Mouse (Mus musculus) midbrain, embryonic 13.5 days (tissue): ENCODE data around the gene Stat2. TPM values are rescaled to one million over a fixed set of nuclear protein-coding genes. Genes with fewer than 3 reads are reported as not detected.
A peak's percentile ranks its signal among the peaks of the same experiment; 100 is the strongest.
"Not testable (repeated sequence)": the region's sequence is repeated elsewhere in the genome, so short reads cannot be mapped to it uniquely, and the experiment has no call there.

Experiments
- ATAC-seq: fragments of 200-750 bp; cut with Nextera tagmentation; 2 replicates; pipeline ENCODE4 v1.8.0; 2017; ENCODE audit warnings: mild to moderate bottlenecking, moderate TSS enrichment, moderate library complexity
- H3K27ac ChIP-seq: fragments of 300-500 bp; sonication (generic); 2 replicates; pipeline ENCODE4 v1.5.1; 2015; ENCODE audit warnings: inconsistent platforms, mild to moderate bottlenecking, moderate library complexity
- H3K27me3 ChIP-seq: fragments of 300-500 bp; sonication (generic); 2 replicates; pipeline ENCODE4 v1.6.1; 2015; ENCODE audit warnings: mild to moderate bottlenecking, inconsistent platforms
- H3K36me3 ChIP-seq: fragments of 300-500 bp; sonication (generic); 2 replicates; pipeline ENCODE4 v1.6.1; 2015; ENCODE audit warnings: mild to moderate bottlenecking, inconsistent platforms
- H3K4me1 ChIP-seq: fragments of 300-500 bp; sonication (generic); replicated peaks from 2 replicates; pipeline ENCODE4 v1.6.1; 2015; ENCODE audit warnings: inconsistent platforms
- H3K4me2 ChIP-seq: fragments of 300-500 bp; sonication (generic); replicated peaks from 2 replicates; pipeline ENCODE4 v1.6.1; 2015; ENCODE audit warnings: moderate library complexity, mild to moderate bottlenecking, inconsistent platforms
- H3K4me3 ChIP-seq: fragments of 300-500 bp; sonication (generic); replicated peaks from 2 replicates; pipeline ENCODE4 v1.5.1; 2015; ENCODE audit warnings: mild to moderate bottlenecking, inconsistent platforms
- H3K9ac ChIP-seq: fragments of 300-500 bp; sonication (generic); replicated peaks from 2 replicates; pipeline ENCODE4 v1.6.1; 2015; ENCODE audit warnings: mild to moderate bottlenecking, inconsistent platforms
- H3K9me3 ChIP-seq: fragments of 300-500 bp; sonication (generic); 2 replicates; pipeline ENCODE4 v1.6.1; 2016; ENCODE audit warnings: mild to moderate bottlenecking, inconsistent platforms
- WGBS: fragments of 180-500 bp; shearing (Covaris S2); methylation state at CpG from one replicate; pipeline ENCODE4 v1.1.7; 2015; 5-methylcytosine and 5-hydroxymethylcytosine counted together
- polyA plus RNA-seq: library from polyadenylated mRNA; unstranded; fragments of >200 nt; fragmentation: Nextera tagmentation; extraction: Ambion mirVana; gene quantifications from 2 replicates; pipeline ENCODE4 v1.2.1, GENCODE M21; 2015

The Stat2 gene
- polyA plus RNA-seq, 1 experiment from 2014 or later: 20.0 TPM

DNA sequence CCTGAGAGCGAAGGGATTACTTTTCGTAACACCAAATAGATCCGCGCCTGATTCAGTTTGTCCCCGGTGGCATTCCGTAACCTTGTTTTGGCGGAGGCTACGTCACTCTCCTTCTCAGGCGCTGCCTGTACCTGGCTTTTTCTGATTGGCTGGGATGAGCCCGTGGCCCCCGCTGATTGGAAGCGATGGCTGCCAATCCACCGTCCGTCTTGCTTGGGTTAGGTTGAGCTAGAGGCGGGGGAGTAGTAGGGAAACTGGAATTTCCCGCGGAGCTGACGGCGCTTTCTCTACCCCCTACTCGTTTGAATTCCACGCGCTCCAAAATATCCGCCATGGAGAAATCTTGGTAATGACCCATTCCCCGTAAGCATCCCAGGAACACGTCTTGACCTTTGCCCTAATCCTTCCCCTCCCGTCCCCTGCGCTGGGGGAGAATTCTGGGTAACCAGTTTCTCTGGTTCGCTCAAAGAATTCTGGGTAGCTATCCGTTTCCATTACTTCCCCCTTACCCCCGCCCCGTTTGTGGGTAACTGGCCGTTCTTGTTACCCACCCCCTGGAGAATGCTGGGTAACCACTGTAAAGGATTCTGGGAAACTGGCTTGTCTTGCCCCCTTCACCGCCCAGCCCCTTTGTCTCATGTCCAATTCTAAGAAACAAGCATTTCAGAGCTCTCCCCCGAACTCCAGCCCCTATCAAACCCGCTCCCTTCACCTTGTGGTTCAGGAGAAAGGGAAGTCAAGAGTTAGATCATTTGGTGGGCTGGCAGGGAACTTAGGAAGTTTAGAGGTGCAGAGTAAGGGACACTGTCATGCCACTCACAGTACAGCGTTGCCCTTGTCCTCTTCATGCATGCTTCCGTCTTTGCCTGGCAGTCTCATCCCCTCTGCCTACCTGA, 33.0 kb downstream of the Stat2 start, which contains the start of gene Pan2:
TSS of gene Pan2 (plus strand) at position 210 of the 896 bp plus-strand sequence.
- Histone ChIP-seq H3K4me3 (peak within 1 kb of the TSS; percentile 59), H3K36me3 (peaks cover 6% of the 10 kb centered on the region), H3K9me3 (no peaks in the 10 kb centered on the region), H3K4me1 (peaks cover 21% of the 10 kb centered on the region), H3K4me2 (peak within 1 kb of the TSS; percentile 74), H3K27me3 (no peaks in the 10 kb centered on the region), H3K9ac (peak within 1 kb of the TSS; percentile 85), H3K27ac (peak within 1 kb of the TSS; percentile 95)
- under 1% methylated on average over 37 of the region's 37 CpGs for WGBS
- ATAC-seq: peak; percentile 99

DNA sequence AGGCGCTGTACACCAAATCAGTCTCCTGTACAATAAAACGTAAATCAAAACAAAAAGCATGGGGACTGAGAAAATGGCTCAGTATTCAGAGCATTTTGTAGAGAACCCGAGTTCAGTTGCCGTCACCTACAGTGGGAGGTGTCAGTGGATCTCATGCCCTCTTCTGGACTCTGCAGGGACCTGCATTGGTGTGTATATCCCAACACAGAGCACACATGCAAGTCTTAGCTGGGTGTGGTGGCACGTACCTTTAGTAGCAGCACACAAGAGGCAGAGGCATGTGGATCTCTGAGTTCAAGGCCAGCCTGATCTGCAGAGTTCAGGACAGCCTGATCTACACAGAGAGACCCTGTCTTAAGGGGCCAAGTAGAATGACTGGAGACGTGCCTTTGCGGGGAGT, 39.3 kb downstream of the Stat2 start:
- 92% methylated on average over 7 of the region's 7 CpGs for WGBS
- Histone ChIP-seq H3K36me3 (peaks cover 64% of the 10 kb centered on the region), H3K4me2 (no peak overlapping the region), H3K9ac (no peak overlapping the region), H3K9me3 (no peaks in the 10 kb centered on the region), H3K4me3 (no peak overlapping the region), H3K27me3 (no peaks in the 10 kb centered on the region), H3K4me1 (peaks cover 9% of the 10 kb centered on the region), H3K27ac (no peak overlapping the region)
- no peak for ATAC-seq

DNA sequence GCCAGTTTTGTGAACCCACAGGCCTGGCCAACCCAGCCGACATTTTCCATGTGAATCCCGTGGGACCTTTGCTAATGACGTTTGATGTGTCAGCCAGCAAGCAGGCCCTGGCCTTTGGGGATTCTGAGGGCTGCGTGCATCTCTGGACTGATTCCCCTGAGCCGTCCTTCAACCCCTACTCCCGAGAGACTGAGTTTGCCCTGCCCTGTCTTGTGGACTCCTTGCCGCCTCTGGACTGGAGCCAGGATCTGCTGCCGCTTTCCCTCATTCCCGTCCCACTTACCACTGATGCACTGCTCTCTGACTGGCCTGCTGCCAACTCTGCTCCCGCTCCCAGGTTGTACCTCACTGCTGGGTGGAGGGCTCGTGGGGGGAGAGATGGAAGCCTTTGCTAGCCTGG, 39.8 kb downstream of the Stat2 start:
- ATAC-seq: 0 out of 2 replicates have a peak, but pooled peaks have one; percentile 24
- no peaks in the 10 kb centered on the region for H3K9me3 ChIP-seq
- no peak overlapping the region for H3K4me2 ChIP-seq
- peaks cover 69% of the 10 kb centered on the region for H3K36me3 ChIP-seq
- no peak overlapping the region for H3K4me3 ChIP-seq
- no peaks in the 10 kb centered on the region for H3K27me3 ChIP-seq
- H3K9ac ChIP-seq: 0 out of 2 replicates have a peak overlapping the region, but pooled peaks have one; percentile 10
- H3K27ac ChIP-seq: no peak overlapping the region
- 77% methylated on average over 11 of the region's 11 CpGs for WGBS
- 0 out of 2 replicates have a peak, but pooled peaks cover 6% of the 10 kb centered on the region for H3K4me1 ChIP-seq

DNA sequence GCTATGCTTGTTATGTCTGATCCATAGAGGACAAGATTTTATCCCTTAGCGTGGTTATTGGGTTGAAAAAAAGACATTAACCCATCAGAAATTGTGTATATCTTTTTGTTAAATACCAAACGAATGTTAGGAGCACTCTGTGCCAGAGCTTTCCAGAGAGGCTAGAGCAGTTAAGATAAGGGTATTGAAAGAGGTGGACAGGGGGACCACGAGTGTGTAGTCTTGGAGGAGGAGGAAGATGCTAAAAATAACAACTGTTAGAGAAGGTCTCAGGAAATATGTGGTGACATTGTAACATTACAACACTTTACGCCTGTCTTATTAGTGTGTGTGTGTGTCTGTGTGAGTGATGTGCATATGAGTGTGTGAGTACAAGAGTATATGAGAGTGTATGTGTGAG, 40.5 kb downstream of the Stat2 start:
- H3K36me3 ChIP-seq: peaks cover 76% of the 10 kb centered on the region
- no peak overlapping the region for H3K9ac ChIP-seq
- ATAC-seq: no peak
- no peak overlapping the region for H3K4me2 ChIP-seq
- 91% methylated on average over 4 of the region's 4 CpGs for WGBS
- H3K9me3 ChIP-seq: no peaks in the 10 kb centered on the region
- H3K4me1 ChIP-seq: 0 out of 2 replicates have a peak, but pooled peaks cover 6% of the 10 kb centered on the region
- H3K4me3 ChIP-seq: no peak overlapping the region
- no peak overlapping the region for H3K27ac ChIP-seq
- no peaks in the 10 kb centered on the region for H3K27me3 ChIP-seq

DNA sequence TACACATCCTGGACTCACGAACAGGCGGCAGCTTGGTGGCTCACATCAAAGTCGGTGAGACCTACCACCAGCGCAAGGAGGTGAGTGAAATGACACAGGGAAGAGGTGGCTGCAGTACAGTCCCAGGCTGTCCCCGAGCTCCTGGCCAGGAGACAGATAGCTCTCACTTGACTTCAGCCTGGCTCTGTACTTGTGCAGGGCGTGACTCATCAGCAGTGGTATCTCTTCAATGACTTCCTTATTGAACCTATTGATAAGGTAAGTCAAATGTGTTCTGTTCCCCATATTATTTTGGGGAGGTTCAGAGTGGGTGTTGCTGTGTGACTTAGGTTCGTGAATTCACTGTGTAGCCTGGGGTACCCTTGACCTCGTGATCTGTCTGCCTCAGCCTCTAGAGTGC, 45.2 kb downstream of the Stat2 start:
- 93% methylated on average over 8 of the region's 8 CpGs for WGBS
- H3K36me3 ChIP-seq: peaks cover 92% of the 10 kb centered on the region

DNA sequence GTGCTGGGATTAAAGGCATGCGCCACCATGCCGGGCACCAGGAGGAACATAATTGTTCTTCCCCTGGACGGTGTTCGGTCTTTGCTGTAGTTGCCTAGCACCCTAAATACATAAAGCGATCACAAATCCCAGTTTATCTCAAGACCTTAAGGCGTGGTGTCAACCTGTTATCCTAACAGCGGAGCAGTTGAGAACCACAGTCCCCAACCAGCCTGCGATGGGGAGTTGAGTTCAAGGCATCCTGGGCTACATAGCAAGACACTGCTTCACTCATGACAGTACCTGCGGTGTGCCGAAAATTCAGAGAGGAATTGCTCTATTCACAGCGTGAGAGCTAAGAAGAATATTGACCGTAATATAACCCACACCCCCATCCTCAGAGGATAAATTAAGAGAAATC, 51.3 kb downstream of the Stat2 start:
- Histone ChIP-seq H3K9ac (peak overlapping the region; percentile 96), H3K4me2 (peak overlapping the region; percentile 91), H3K27me3 (no peaks in the 10 kb centered on the region), H3K4me1 (peaks cover 20% of the 10 kb centered on the region), H3K9me3 (no peaks in the 10 kb centered on the region), H3K27ac (peak overlapping the region; percentile 36), H3K36me3 (peaks cover 60% of the 10 kb centered on the region), H3K4me3 (peak overlapping the region; percentile 85)
- 59% methylated on average over 12 of the region's 12 CpGs for WGBS
- no peak; the same call in 1 of the 2 replicates for ATAC-seq

More for the DNA sequence above, 45.2 kb downstream of the Stat2 start:
- Histone ChIP-seq H3K9ac (no peak overlapping the region), H3K27me3 (no peaks in the 10 kb centered on the region), H3K4me3 (no peak overlapping the region), H3K4me2 (no peak overlapping the region), H3K9me3 (no peaks in the 10 kb centered on the region), H3K4me1 (no peaks in the 10 kb centered on the region), H3K27ac (no peak overlapping the region)
- ATAC-seq: no peak

DNA sequence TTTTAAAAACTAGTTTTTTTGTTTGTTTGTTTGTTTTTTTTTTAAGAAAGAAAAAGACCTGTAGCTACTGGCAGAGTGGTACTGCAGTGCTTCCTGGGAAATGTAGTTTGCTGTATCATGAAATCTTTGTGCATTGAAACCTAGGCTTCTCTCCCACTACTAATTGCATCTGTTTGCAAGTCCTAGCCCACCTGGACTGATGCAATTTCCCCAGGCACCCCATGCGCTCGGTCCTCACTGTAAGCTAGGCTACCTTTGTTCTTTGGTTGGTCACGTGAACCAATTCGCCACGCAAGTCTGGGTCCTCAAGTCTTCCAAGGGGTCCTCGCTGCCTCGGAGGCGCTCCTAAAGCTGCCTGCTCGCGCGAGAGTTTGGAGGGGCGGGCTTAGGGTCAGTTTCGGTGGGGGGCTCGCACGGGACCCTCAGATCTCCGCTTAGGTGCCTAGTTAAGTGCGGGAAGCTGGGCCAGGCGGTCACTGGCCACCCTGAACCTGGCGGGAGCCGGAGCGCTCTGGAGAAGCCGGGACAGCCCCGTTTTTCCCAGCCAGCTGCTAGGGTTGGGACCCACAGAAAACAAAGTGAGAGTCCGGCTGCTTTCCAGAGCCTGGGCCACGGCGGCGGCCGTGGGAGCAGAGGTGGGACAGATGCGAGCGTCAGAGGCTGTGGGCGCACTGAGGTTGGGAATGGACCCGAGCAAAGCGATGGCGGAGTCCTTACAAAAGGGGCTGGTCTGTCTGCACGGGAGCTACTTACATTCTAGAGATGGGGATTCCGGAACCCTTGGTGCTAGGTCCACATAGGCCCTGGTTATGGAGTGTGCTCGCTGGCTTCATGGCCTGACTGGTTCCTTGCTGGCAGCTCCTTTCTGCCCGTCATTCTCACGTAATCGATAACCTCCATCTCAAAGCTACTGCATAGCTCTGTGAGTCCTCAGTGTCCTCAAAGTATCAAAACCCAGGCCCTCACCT, 52.1 kb downstream of the Stat2 start, which contains the start of gene Cnpy2:
TSS of gene Cnpy2 (plus strand) at position 319 of the 968 bp plus-strand sequence.
- Histone ChIP-seq H3K4me3 (peak within 1 kb of the TSS; percentile 85), H3K27ac (peak within 1 kb of the TSS; percentile 92), H3K27me3 (no peaks in the 10 kb centered on the region), H3K9ac (peak within 1 kb of the TSS; percentile 96), H3K36me3 (peaks cover 61% of the 10 kb centered on the region), H3K4me1 (peaks cover 20% of the 10 kb centered on the region), H3K4me2 (peak within 1 kb of the TSS; percentile 91), H3K9me3 (no peaks in the 10 kb centered on the region)
- WGBS: under 1% methylated on average over 40 of the region's 40 CpGs
- ATAC-seq: peak; percentile 96

DNA sequence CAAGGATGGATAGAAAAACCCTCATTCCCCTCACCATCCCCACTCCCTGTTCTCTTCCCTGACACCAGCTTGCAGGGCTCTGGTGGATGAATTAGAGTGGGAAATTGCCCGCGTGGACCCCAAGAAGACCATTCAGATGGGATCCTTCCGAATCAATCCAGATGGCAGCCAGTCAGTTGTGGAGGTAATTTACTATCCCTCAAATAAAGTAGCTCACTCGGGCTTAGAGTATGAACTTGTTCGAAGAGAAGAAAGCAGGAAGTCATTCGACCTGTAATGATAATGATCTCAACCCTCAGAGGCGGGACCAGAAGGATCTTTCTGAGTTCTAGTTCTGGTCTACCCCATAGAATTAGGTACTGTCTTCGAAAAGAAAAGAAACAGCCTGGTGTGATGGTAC, 53.2 kb downstream of the Stat2 start:
- peaks cover 61% of the 10 kb centered on the region for H3K36me3 ChIP-seq
- 89% methylated on average over 8 of the region's 8 CpGs for WGBS

DNA sequence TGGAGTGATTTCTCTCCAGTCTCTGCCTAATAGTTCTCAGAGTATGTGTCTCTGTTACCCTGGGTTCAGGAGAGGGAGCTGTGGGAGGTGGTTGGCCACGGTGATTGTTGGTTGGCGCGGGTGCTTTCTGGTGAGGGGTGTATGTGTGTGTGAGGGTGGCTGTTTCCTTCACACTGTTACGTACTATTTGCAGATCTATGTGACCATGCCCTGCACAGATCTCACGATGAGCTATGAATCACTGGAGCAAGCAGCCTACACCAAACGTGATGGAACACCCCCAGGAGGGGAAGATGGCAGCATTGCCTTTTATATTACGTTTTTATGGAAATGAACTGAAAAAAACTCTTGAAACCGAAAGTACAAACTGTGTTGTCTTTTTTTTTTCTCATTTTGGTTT, 56.5 kb downstream of the Stat2 start:
- Histone ChIP-seq H3K9me3 (no peaks in the 10 kb centered on the region), H3K27ac (no peak overlapping the region), H3K4me1 (peaks cover 16% of the 10 kb centered on the region), H3K9ac (no peak overlapping the region), H3K4me3 (no peak overlapping the region), H3K36me3 (peaks cover 45% of the 10 kb centered on the region), H3K27me3 (no peaks in the 10 kb centered on the region), H3K4me2 (no peak overlapping the region)
- no peak for ATAC-seq
- WGBS: 95% methylated on average over 8 of the region's 8 CpGs

More for the DNA sequence above, 53.2 kb downstream of the Stat2 start:
- Histone ChIP-seq H3K4me2 (peak overlapping the region; percentile 91), H3K27ac (no peak overlapping the region), H3K4me1 (peaks cover 20% of the 10 kb centered on the region), H3K27me3 (no peaks in the 10 kb centered on the region), H3K9me3 (no peaks in the 10 kb centered on the region), H3K4me3 (peak overlapping the region; percentile 85), H3K9ac (peak overlapping the region; percentile 96)
- no peak for ATAC-seq

DNA sequence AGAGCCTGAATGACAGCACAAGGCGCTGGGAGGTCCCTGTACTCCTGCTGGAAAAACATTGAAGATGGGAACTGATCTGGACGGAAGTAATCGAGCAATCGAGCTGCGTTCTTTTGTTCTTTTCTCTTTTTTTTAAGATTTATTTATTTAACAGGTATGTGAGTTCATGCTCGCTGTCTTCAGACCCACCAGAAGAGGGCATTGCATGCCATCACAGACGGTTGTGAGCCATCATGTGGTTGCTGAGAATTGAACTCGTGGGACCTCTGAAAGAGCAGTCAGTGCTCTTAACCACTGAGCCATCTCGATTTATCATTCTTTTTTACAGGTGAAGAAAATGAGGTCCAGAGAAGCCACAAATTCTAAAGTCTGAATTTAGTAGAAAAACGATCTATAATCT, 57.3 kb downstream of the Stat2 start:
- H3K27me3 ChIP-seq: no peaks in the 10 kb centered on the region
- H3K4me1 ChIP-seq: peaks cover 15% of the 10 kb centered on the region
- H3K9me3 ChIP-seq: no peaks in the 10 kb centered on the region
- 90% methylated on average over 10 of the region's 10 CpGs for WGBS
- H3K27ac ChIP-seq: no peak overlapping the region
- H3K9ac ChIP-seq: no peak overlapping the region
- H3K4me3 ChIP-seq: no peak overlapping the region
- H3K4me2 ChIP-seq: no peak overlapping the region
- peaks cover 45% of the 10 kb centered on the region for H3K36me3 ChIP-seq
- ATAC-seq: no peak

DNA sequence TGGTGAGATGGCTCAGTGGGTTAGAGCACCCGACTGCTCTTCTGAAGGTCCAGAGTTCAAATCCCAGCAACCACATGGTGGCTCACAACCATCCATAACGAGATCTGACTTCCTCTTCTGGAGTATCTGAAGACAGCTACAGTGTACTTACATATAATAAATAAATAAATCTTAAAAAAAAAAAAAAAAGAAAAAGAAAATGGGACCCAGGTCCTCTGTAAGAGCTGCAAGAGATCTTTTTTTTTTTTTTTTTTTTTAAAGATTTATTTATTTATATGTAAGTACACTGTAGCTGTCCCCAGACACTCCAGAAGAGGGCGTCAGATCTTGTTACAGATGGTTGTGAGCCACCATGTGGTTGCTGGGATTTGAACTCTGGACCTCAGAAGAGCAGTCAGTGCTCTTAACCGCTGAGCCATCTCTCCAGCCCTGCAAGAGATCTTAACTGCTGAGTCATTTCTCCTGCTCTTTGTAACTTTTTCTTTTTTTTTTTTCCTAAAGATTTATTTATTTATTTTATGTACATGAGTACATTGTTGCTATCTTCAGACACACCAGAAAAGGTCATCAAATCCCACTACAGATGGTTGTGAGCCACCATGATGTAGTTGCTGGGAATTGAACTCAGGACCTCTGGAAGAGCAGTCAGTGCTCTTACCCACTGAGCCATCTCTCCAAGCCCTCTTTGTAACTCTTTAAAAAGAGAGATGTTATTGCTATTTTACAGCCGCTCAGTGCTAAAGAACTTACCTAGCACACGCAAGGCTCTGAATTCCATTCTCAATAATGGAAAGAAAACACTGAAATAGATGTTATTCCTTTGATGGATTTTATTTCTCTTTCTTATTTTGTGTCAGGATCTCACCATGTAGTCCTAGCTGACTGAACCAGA, 62.2 kb downstream of the Stat2 start:
- WGBS: 75% methylated on average over 6 of the region's 6 CpGs
- H3K9me3 ChIP-seq, H3K4me2 ChIP-seq, H3K27me3 ChIP-seq, H3K9ac ChIP-seq, ATAC-seq, H3K4me3 ChIP-seq, H3K4me1 ChIP-seq, H3K27ac ChIP-seq: not testable (repeated sequence)
- H3K36me3 ChIP-seq: peaks cover 17% of the 10 kb centered on the region
